Mouse (Mus musculus): ENCODE results near the gene Zfp692.
A peak's percentile ranks its signal among the peaks of the same experiment; 100 is the strongest.

The Zfp692 gene

GRCm38 (mm10) chr11:58307411-58308080 lies 677 bp downstream of the Zfp692 start:
- peak; percentile 82 for DNase-seq (ENCODE audit: extremely low spot score)

GRCm38 (mm10) chr11:58308661-58309060 lies 1.8 kb downstream of the Zfp692 start:
- DNase-seq (ENCODE audit: extremely low spot score) = no peak

- DNase-seq (ENCODE audit: extremely low spot score) = no peak
These were observed 7.2 kb downstream of the Zfp692 start for GRCm38 (mm10) chr11:58314069-58314468.

GRCm38 (mm10) chr11:58315536-58316168 lies 8.8 kb downstream of the Zfp692 start:
- DNase-seq (ENCODE audit: extremely low spot score) = no peak

GRCm38 (mm10) chr11:58316344-58316743 lies 9.5 kb downstream of the Zfp692 start:
- no peak for DNase-seq (ENCODE audit: extremely low spot score)

- no peak for DNase-seq (ENCODE audit: extremely low spot score)
These were observed 10.0 kb downstream of the Zfp692 start for GRCm38 (mm10) chr11:58316768-58317390.

- DNase-seq (ENCODE audit: extremely low spot score) = peak; percentile 97
These were observed 16.1 kb downstream of the Zfp692 start for GRCm38 (mm10) chr11:58322824-58323569.

- no peak for DNase-seq (ENCODE audit: extremely low spot score)
These were observed 16.9 kb downstream of the Zfp692 start for GRCm38 (mm10) chr11:58323570-58324340.

- no peak for DNase-seq (ENCODE audit: extremely low spot score)
These were observed 17.9 kb downstream of the Zfp692 start for GRCm38 (mm10) chr11:58324614-58325229.

- DNase-seq (ENCODE audit: extremely low spot score) = no peak
These were observed 19.9 kb downstream of the Zfp692 start for GRCm38 (mm10) chr11:58326781-58327180.

- peak; percentile 13 for DNase-seq (ENCODE audit: extremely low spot score)
These were observed 23.0 kb downstream of the Zfp692 start for GRCm38 (mm10) chr11:58329906-58330275.

GRCm38 (mm10) chr11:58330276-58331148 lies 23.6 kb downstream of the Zfp692 start, which contains the start of the genes Zfp672 and Sh3bp5l:
Zfp672 (minus strand) TSS chr11:58330339.
Sh3bp5l (plus strand) TSS chr11:58330724.
- DNase-seq (ENCODE audit: extremely low spot score) = peak; percentile 91

GRCm38 (mm10) chr11:58331149-58331495 lies 24.3 kb downstream of the Zfp692 start:
- DNase-seq (ENCODE audit: extremely low spot score) = no peak

- DNase-seq (ENCODE audit: extremely low spot score) = no peak
These were observed 24.7 kb downstream of the Zfp692 start for GRCm38 (mm10) chr11:58331546-58331945.

- no peak for DNase-seq (ENCODE audit: extremely low spot score)
These were observed 27.9 kb downstream of the Zfp692 start for GRCm38 (mm10) chr11:58334746-58335145.

GRCm38 (mm10) chr11:58346745-58347144 lies 39.9 kb downstream of the Zfp692 start:
- no peak for DNase-seq (ENCODE audit: extremely low spot score)

GRCm38 (mm10) chr11:58350628-58351027 lies 43.8 kb downstream of the Zfp692 start:
- no peak for DNase-seq (ENCODE audit: extremely low spot score)

GRCm38 (mm10) chr11:58351179-58351578 lies 44.3 kb downstream of the Zfp692 start:
- no peak for DNase-seq (ENCODE audit: extremely low spot score)

- DNase-seq (ENCODE audit: extremely low spot score) = no peak
These were observed 46.0 kb downstream of the Zfp692 start for GRCm38 (mm10) chr11:58352681-58353548.
